Mouse (Mus musculus): ENCODE results near the gene Sostdc1. TPM values are rescaled to one million over a fixed set of nuclear protein-coding genes. Genes with fewer than 3 reads are reported as not detected.

Gene Sostdc1
- 10.5 and 20.9 TPM in 2 replicates for polyA plus RNA-seq (2014; fragmentation: Nextera tagmentation; extraction: Ambion mirVana)

- ATAC-seq (ENCODE audit: low read depth), result no peak
- no peaks in the 10 kb centered on the region for H3K4me1 ChIP-seq (ENCODE audit: control insufficient read depth, insufficient read depth, low read length)
- peak within 1 kb of the TSS; percentile 29; the same call in 1 of the 2 replicates for H3K4me2 ChIP-seq (ENCODE audit: low read depth, low read length)
- no peak within 1 kb of the TSS for H3K9ac ChIP-seq (replicated peaks; ENCODE audit: low read depth, low read length)
- 12% methylated on average over 7 of the region's 7 CpGs for whole genome bisulfite sequencing
- H3K27ac ChIP-seq (ENCODE audit: low read depth, low read length), result no peak within 1 kb of the TSS
- no peaks in the 10 kb centered on the region for H3K36me3 ChIP-seq (ENCODE audit: control insufficient read depth, insufficient read depth, low read length)
- H3K9me3 ChIP-seq (ENCODE audit: control insufficient read depth, low read length), result no peaks in the 10 kb centered on the region
- H3K27me3 ChIP-seq (ENCODE audit: control insufficient read depth, insufficient read depth, low read length), result no peaks in the 10 kb centered on the region
- H3K4me3 ChIP-seq (ENCODE audit: low read depth, low read length), result 0 out of 2 replicates have a peak within 1 kb of the TSS, but pooled peaks have one; percentile 6
Observed at GRCm38 (mm10) chr12:36313916-36314315, at the start of gene Sostdc1. Sostdc1 (plus strand) TSS chr12:36314139.

GRCm38 (mm10) chr12:36267670-36268246, 46.2 kb upstream of the Sostdc1 start:
- Histone ChIP-seq H3K27ac (ENCODE audit: low read depth, low read length) (no peak overlapping the region), H3K36me3 (ENCODE audit: control insufficient read depth, insufficient read depth, low read length) (no peaks in the 10 kb centered on the region), H3K9me3 (ENCODE audit: control insufficient read depth, low read length) (no peaks in the 10 kb centered on the region), H3K4me2 (ENCODE audit: low read depth, low read length) (no peak overlapping the region), H3K4me3 (ENCODE audit: low read depth, low read length) (no peak overlapping the region), H3K9ac (replicated peaks; ENCODE audit: low read depth, low read length) (no peak overlapping the region), H3K4me1 (ENCODE audit: control insufficient read depth, insufficient read depth, low read length) (no peaks in the 10 kb centered on the region), H3K27me3 (ENCODE audit: control insufficient read depth, insufficient read depth, low read length) (no peaks in the 10 kb centered on the region)
- 89% methylated on average over 8 of the region's 8 CpGs for WGBS
- no peak for ATAC-seq (ENCODE audit: low read depth)

- no peak overlapping the region for H3K4me3 ChIP-seq (ENCODE audit: low read depth, low read length)
- ATAC-seq (ENCODE audit: low read depth), result no peak
- H3K4me2 ChIP-seq (ENCODE audit: low read depth, low read length), result no peak overlapping the region
- no peaks in the 10 kb centered on the region for H3K36me3 ChIP-seq (ENCODE audit: control insufficient read depth, insufficient read depth, low read length)
- H3K27me3 ChIP-seq (ENCODE audit: control insufficient read depth, insufficient read depth, low read length), result no peaks in the 10 kb centered on the region
- no peaks in the 10 kb centered on the region for H3K4me1 ChIP-seq (ENCODE audit: control insufficient read depth, insufficient read depth, low read length)
- WGBS, result 68% methylated on average over 3 of the region's 3 CpGs
- H3K9ac ChIP-seq (replicated peaks; ENCODE audit: low read depth, low read length), result no peak overlapping the region
- no peaks in the 10 kb centered on the region for H3K9me3 ChIP-seq (ENCODE audit: control insufficient read depth, low read length)
- no peak overlapping the region for H3K27ac ChIP-seq (ENCODE audit: low read depth, low read length)
Observed at GRCm38 (mm10) chr12:36274823-36275222, 39.1 kb upstream of the Sostdc1 start.

- H3K36me3 ChIP-seq (ENCODE audit: control insufficient read depth, insufficient read depth, low read length), result no peaks in the 10 kb centered on the region
- H3K9ac ChIP-seq (replicated peaks; ENCODE audit: low read depth, low read length), result no peak overlapping the region
- H3K9me3 ChIP-seq (ENCODE audit: control insufficient read depth, low read length), result no peaks in the 10 kb centered on the region
- H3K4me1 ChIP-seq (ENCODE audit: control insufficient read depth, insufficient read depth, low read length), result no peaks in the 10 kb centered on the region
- WGBS, result 87% methylated on average over 8 of the region's 8 CpGs
- no peak for ATAC-seq (ENCODE audit: low read depth)
- H3K27me3 ChIP-seq (ENCODE audit: control insufficient read depth, insufficient read depth, low read length), result no peaks in the 10 kb centered on the region
- no peak overlapping the region for H3K27ac ChIP-seq (ENCODE audit: low read depth, low read length)
- no peak overlapping the region for H3K4me2 ChIP-seq (ENCODE audit: low read depth, low read length)
- no peak overlapping the region for H3K4me3 ChIP-seq (ENCODE audit: low read depth, low read length)
Observed at GRCm38 (mm10) chr12:36289634-36290033, 24.3 kb upstream of the Sostdc1 start.

- Histone ChIP-seq H3K9ac (replicated peaks; ENCODE audit: low read depth, low read length) (no peak overlapping the region), H3K27me3 (ENCODE audit: control insufficient read depth, insufficient read depth, low read length) (no peaks in the 10 kb centered on the region), H3K9me3 (ENCODE audit: control insufficient read depth, low read length) (no peaks in the 10 kb centered on the region), H3K4me2 (ENCODE audit: low read depth, low read length) (no peak overlapping the region), H3K4me1 (ENCODE audit: control insufficient read depth, insufficient read depth, low read length) (no peaks in the 10 kb centered on the region), H3K27ac (ENCODE audit: low read depth, low read length) (no peak overlapping the region), H3K4me3 (ENCODE audit: low read depth, low read length) (no peak overlapping the region), H3K36me3 (ENCODE audit: control insufficient read depth, insufficient read depth, low read length) (no peaks in the 10 kb centered on the region)
- 64% methylated on average over 4 of the region's 4 CpGs for WGBS
- no peak for ATAC-seq (ENCODE audit: low read depth)
Observed at GRCm38 (mm10) chr12:36290465-36290864, 23.5 kb upstream of the Sostdc1 start.

- Histone ChIP-seq H3K27me3 (ENCODE audit: control insufficient read depth, insufficient read depth, low read length) (no peaks in the 10 kb centered on the region), H3K4me2 (ENCODE audit: low read depth, low read length) (no peak overlapping the region), H3K36me3 (ENCODE audit: control insufficient read depth, insufficient read depth, low read length) (no peaks in the 10 kb centered on the region), H3K9ac (replicated peaks; ENCODE audit: low read depth, low read length) (no peak overlapping the region), H3K4me1 (ENCODE audit: control insufficient read depth, insufficient read depth, low read length) (no peaks in the 10 kb centered on the region), H3K4me3 (ENCODE audit: low read depth, low read length) (no peak overlapping the region), H3K27ac (ENCODE audit: low read depth, low read length) (no peak overlapping the region), H3K9me3 (ENCODE audit: control insufficient read depth, low read length) (no peaks in the 10 kb centered on the region)
- ATAC-seq (ENCODE audit: low read depth), result no peak
- WGBS, result 82% methylated on average over 6 of the region's 6 CpGs
Observed at GRCm38 (mm10) chr12:36291346-36291745, 22.6 kb upstream of the Sostdc1 start.

GRCm38 (mm10) chr12:36302326-36302725, 11.6 kb upstream of the Sostdc1 start:
- Histone ChIP-seq H3K9me3 (ENCODE audit: control insufficient read depth, low read length) (no peaks in the 10 kb centered on the region), H3K27ac (ENCODE audit: low read depth, low read length) (no peak overlapping the region), H3K4me1 (ENCODE audit: control insufficient read depth, insufficient read depth, low read length) (no peaks in the 10 kb centered on the region), H3K9ac (replicated peaks; ENCODE audit: low read depth, low read length) (no peak overlapping the region), H3K36me3 (ENCODE audit: control insufficient read depth, insufficient read depth, low read length) (no peaks in the 10 kb centered on the region), H3K4me2 (ENCODE audit: low read depth, low read length) (no peak overlapping the region), H3K4me3 (ENCODE audit: low read depth, low read length) (no peak overlapping the region), H3K27me3 (ENCODE audit: control insufficient read depth, insufficient read depth, low read length) (no peaks in the 10 kb centered on the region)
- ATAC-seq (ENCODE audit: low read depth), result no peak; the same call in 1 of the 2 replicates
- 83% methylated on average over 12 of the region's 12 CpGs for WGBS

- Histone ChIP-seq H3K27me3 (ENCODE audit: control insufficient read depth, insufficient read depth, low read length) (no peaks in the 10 kb centered on the region), H3K27ac (ENCODE audit: low read depth, low read length) (no peak overlapping the region), H3K9me3 (ENCODE audit: control insufficient read depth, low read length) (no peaks in the 10 kb centered on the region), H3K4me2 (ENCODE audit: low read depth, low read length) (no peak overlapping the region), H3K4me3 (ENCODE audit: low read depth, low read length) (no peak overlapping the region), H3K36me3 (ENCODE audit: control insufficient read depth, insufficient read depth, low read length) (no peaks in the 10 kb centered on the region), H3K4me1 (ENCODE audit: control insufficient read depth, insufficient read depth, low read length) (no peaks in the 10 kb centered on the region), H3K9ac (replicated peaks; ENCODE audit: low read depth, low read length) (no peak overlapping the region)
- WGBS, result 87% methylated on average over 8 of the region's 8 CpGs
- ATAC-seq (ENCODE audit: low read depth), result no peak
Observed at GRCm38 (mm10) chr12:36302905-36303642, 10.9 kb upstream of the Sostdc1 start.

- WGBS, result 88% methylated on average over 6 of the region's 6 CpGs
- no peaks in the 10 kb centered on the region for H3K27me3 ChIP-seq (ENCODE audit: control insufficient read depth, insufficient read depth, low read length)
- no peak for ATAC-seq (ENCODE audit: low read depth)
- no peak overlapping the region for H3K27ac ChIP-seq (ENCODE audit: low read depth, low read length)
- no peaks in the 10 kb centered on the region for H3K9me3 ChIP-seq (ENCODE audit: control insufficient read depth, low read length)
- H3K9ac ChIP-seq (replicated peaks; ENCODE audit: low read depth, low read length), result no peak overlapping the region
- H3K4me1 ChIP-seq (ENCODE audit: control insufficient read depth, insufficient read depth, low read length), result no peaks in the 10 kb centered on the region
- no peak overlapping the region for H3K4me3 ChIP-seq (ENCODE audit: low read depth, low read length)
- no peak overlapping the region for H3K4me2 ChIP-seq (ENCODE audit: low read depth, low read length)
- no peaks in the 10 kb centered on the region for H3K36me3 ChIP-seq (ENCODE audit: control insufficient read depth, insufficient read depth, low read length)
Observed at GRCm38 (mm10) chr12:36308737-36309420, 5.1 kb upstream of the Sostdc1 start.
